Mouse (Mus musculus): ENCODE data around the gene Itm2c. TPM values are rescaled to one million over a fixed set of nuclear protein-coding genes. Genes with fewer than 3 reads are reported as not detected.

Gene Itm2c
- total and polyA plus RNA-seq, 3 experiments = 67.5 to 149 (median 69.9) TPM

DNA sequence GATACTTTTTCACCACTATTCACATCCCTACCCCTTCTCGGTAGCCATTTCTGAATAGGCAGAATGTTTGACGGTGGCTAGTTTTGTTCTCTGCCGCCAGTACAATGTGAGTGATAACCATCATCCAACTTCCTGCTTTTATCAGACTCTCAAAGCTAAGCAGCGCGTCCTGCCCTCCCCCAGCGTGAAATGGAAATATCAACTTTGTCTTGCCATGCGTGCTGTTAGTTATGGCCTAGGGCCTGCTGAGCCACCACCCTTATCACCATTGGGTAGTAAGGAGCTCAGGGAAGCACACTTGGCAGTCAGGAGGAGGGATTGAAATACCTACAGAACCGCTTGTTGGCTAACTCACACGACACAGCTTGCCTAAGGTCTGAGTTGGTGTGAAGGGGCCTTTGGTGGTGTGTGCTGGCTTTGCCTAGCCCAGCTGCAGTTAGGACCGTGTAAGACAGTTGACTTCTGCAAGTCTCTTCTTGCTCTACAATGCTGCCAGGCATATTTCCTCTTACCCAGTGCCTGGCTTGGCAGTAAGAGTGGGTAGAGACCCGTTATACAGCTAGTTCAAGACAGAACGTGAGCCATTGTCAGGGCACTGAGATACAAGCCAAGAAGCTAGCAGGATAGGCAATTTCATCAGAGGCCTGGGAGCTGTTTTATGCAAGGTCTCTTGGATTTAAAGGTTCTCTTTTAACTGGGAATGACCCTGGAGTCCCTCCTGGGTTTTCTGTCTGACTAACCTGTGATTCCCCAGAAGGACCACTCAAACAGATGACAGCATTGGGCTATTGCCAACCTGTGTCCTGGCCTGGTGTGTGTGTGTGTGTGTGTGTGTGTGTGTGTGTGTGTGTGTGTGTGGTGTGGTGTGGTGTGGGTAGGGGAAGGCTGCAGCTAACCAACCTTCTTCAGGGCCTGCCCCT is 3.0 kb downstream of the Itm2c start:
- ATAC-seq (ENCODE audit: extremely low read depth, insufficient number of reproducible peaks, low FRiP score, poor library complexity, severe bottlenecking) = peak; percentile 76

DNA sequence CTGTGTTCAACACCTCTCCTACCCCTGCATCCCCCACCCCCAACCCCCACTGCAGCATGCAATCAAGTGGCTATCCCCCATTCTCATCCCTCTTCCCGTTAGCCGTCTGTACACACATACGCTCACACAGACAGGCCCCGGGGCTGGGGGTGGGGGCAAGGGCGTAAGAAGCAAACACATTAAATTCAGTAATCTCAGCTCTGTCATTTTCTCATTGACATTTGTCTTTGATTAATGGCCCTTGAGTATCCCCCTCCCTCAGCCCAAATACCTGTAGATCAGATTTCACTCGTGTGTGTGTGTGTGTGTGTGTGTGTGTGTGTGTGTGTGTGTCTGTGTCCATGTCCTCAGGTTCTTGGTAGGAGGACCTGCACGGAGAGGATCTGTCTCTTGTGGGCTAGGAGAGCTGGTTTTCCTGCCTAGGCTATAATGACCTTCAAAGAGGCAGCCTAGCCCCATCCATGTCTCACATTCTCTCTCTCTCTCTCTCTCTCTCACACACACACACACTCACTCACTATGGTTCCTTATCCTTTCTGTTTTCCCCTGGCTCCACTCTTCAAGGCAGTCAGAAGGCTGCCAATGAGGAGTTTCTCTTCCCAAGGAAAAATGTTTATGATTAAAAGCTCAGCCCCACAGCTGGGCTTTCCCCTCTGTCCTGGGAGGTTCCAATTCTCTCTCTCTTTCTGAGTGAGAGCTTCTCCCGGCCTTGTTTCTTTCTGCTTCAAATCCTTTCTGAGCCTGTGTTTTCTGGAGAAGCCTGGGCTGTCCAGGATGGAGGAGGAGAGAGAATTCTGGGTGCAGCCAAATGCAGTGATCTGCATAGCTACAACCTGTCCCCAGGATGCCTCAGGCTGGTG is 4.0 kb downstream of the Itm2c start:
- Histone ChIP-seq H3K36me3 (replicated peaks) (peaks cover 30% of the 10 kb centered on the region), H3K4me3 (ENCODE audit: low read depth, low read length) (no peak overlapping the region), H3K4me1 (ENCODE audit: insufficient read depth, low read depth, low read length) (peaks cover 78% of the 10 kb centered on the region), H3K27me3 (ENCODE audit: insufficient read depth, low read length) (no peaks in the 10 kb centered on the region), H3K9me3 (replicated peaks) (0 out of 2 replicates have a peak, but pooled peaks cover 2% of the 10 kb centered on the region)
- no peak for ATAC-seq (ENCODE audit: extremely low read depth, insufficient number of reproducible peaks, low FRiP score, poor library complexity, severe bottlenecking)
- TF ChIP-seq GATA2 (IDR thresholded peaks at IDR 0.05; ENCODE audit: borderline replicate concordance, low read depth, low read length) (no peak), CTCF (IDR thresholded peaks at IDR 0.05; ENCODE audit: low read depth, low read length) (no peak), TAL1 (conservative IDR thresholded peaks at IDR 0.05; ENCODE audit: low read depth, low read length) (no peak), GATA1 (IDR thresholded peaks at IDR 0.05; ENCODE audit: borderline replicate concordance, low read length) (no peak), POLR2AphosphoS5 (IDR thresholded peaks at IDR 0.05; ENCODE audit: insufficient replicate concordance, low read depth, low read length) (no peak)
- no peak for DNase-seq (ENCODE audit: low spot score)

More for the DNA sequence above, 3.0 kb downstream of the Itm2c start:
- Histone ChIP-seq H3K4me3 (ENCODE audit: low read depth, low read length) (peak overlapping the region; percentile 11; the same call in 1 of the 2 replicates), H3K9me3 (replicated peaks) (peaks cover 5% of the 10 kb centered on the region), H3K36me3 (replicated peaks) (peaks cover 21% of the 10 kb centered on the region), H3K4me1 (ENCODE audit: insufficient read depth, low read depth, low read length) (peaks cover 75% of the 10 kb centered on the region), H3K27me3 (ENCODE audit: insufficient read depth, low read length) (no peaks in the 10 kb centered on the region)
- TF ChIP-seq GATA2 (IDR thresholded peaks at IDR 0.05; ENCODE audit: borderline replicate concordance, low read depth, low read length) (no peak), CTCF (IDR thresholded peaks at IDR 0.05; ENCODE audit: low read depth, low read length) (no peak), GATA1 (IDR thresholded peaks at IDR 0.05; ENCODE audit: borderline replicate concordance, low read length) (no peak), POLR2AphosphoS5 (IDR thresholded peaks at IDR 0.05; ENCODE audit: insufficient replicate concordance, low read depth, low read length) (no peak), TAL1 (conservative IDR thresholded peaks at IDR 0.05; ENCODE audit: low read depth, low read length) (no peak)
- peak; percentile 59 for DNase-seq (ENCODE audit: low spot score)

DNA sequence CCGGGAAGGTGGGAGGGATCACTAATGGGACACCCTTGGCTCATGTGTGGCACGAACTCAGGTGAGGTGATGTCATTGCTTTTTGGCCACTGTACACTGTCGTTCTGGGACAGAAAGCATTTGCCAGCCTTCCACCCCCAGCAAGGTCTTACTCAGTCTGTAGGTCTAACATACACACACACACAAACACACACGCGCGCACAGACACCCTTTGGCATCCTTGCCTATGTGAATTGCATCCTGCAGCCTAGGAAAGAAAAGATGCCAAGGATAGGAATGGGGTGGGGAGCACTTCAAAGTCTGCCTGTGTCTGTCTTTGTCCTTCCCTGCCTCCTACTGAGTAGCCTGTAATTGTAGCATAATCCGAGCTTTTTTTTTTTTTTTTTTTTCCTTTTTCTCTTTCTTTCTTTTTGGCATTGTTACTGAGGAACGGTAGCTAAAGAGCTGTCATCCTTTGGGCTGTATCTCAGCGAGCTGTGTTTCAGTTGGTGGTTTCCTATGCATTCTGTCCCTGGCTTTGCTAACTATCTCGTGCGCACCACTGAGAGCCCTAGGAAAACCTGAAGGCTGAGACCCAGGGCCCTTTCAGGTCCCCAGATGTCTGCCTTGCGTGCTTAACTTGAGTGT is 4.8 kb downstream of the Itm2c start:
- Histone ChIP-seq H3K36me3 (replicated peaks) (peaks cover 38% of the 10 kb centered on the region), H3K4me1 (ENCODE audit: insufficient read depth, low read depth, low read length) (peaks cover 77% of the 10 kb centered on the region), H3K4me3 (ENCODE audit: low read depth, low read length) (no peak overlapping the region), H3K27me3 (ENCODE audit: insufficient read depth, low read length) (no peaks in the 10 kb centered on the region), H3K9me3 (replicated peaks) (no peaks in the 10 kb centered on the region)
- ATAC-seq (ENCODE audit: extremely low read depth, insufficient number of reproducible peaks, low FRiP score, poor library complexity, severe bottlenecking) (no peak), DNase-seq (ENCODE audit: low spot score) (no peak)
- TF ChIP-seq CTCF (IDR thresholded peaks at IDR 0.05; ENCODE audit: low read depth, low read length) = no peak
- TF ChIP-seq GATA1 (IDR thresholded peaks at IDR 0.05; ENCODE audit: borderline replicate concordance, low read length) = no peak
- no peak for TF ChIP-seq POLR2AphosphoS5 (IDR thresholded peaks at IDR 0.05; ENCODE audit: insufficient replicate concordance, low read depth, low read length)
- TF ChIP-seq TAL1 (conservative IDR thresholded peaks at IDR 0.05; ENCODE audit: low read depth, low read length) = no peak

DNA sequence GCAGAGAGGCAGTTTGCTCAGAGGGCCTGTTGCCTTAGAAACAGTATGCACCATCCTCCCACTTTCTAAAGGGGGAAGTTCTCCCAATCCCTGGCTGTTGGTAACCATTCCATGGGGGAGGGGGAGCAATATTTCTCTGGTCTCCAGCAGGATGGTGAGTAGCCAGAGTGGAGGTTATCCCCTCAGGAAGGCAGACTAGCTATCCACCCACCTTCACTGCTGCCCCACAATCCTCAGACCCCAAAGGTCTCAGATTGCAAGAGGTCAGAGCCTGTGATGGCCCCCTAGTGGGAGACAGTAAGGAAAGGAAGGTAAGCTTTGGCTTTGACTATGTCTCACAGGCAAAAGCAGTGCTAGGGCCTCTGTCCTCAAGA is 5.3 kb downstream of the Itm2c start:
- Histone ChIP-seq H3K36me3 (replicated peaks) (peaks cover 43% of the 10 kb centered on the region), H3K27me3 (ENCODE audit: insufficient read depth, low read length) (no peaks in the 10 kb centered on the region), H3K4me3 (ENCODE audit: low read depth, low read length) (no peak overlapping the region), H3K4me1 (ENCODE audit: insufficient read depth, low read depth, low read length) (peaks cover 73% of the 10 kb centered on the region), H3K9me3 (replicated peaks) (no peaks in the 10 kb centered on the region)
- ATAC-seq (ENCODE audit: extremely low read depth, insufficient number of reproducible peaks, low FRiP score, poor library complexity, severe bottlenecking) = no peak
- TF ChIP-seq CTCF (IDR thresholded peaks at IDR 0.05; ENCODE audit: low read depth, low read length) (no peak), GATA1 (IDR thresholded peaks at IDR 0.05; ENCODE audit: borderline replicate concordance, low read length) (no peak), POLR2AphosphoS5 (IDR thresholded peaks at IDR 0.05; ENCODE audit: insufficient replicate concordance, low read depth, low read length) (no peak), TAL1 (conservative IDR thresholded peaks at IDR 0.05; ENCODE audit: low read depth, low read length) (no peak), GATA2 (IDR thresholded peaks at IDR 0.05; ENCODE audit: borderline replicate concordance, low read depth, low read length) (no peak)
- no peak for DNase-seq (ENCODE audit: low spot score)

DNA sequence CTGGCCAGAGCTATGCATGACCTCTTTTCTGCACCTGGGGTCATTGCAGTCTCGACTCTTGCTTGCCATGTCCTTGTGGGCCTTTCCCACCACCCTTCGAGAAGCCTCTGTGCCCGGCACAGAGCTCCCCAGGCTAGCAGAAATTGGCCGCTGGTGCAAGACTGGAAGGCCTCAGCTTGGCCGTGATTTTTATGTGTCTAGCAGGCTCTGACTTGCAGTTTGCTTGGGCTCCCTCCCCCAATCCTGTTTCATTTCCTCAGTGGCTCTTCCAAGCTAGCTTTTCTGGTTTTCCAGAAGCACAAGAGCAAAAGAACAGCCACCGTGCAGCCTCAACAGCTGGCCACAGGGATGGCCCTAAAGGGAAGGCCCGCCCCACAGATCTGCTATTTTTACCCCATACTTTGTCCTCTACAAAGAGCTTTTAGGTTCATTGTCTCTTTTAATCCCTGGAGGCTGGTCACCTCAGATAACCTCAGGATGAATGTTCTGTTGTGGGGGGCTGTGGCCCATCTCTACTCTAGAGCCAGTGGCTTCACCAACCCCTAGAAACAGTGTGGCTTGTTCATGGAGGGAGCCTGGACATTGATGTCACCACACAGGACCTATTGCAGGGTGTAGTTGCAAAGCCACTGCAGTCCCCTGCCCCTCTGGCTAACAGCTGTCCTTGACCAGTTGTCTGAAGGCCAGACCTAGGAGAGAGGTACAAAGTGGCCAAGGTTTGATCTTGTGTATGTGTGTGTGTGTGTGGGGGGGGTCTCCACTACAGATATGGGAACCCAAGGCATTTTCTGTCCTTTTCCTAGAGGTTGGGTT is 6.6 kb downstream of the Itm2c start:
- TF ChIP-seq POLR2AphosphoS5 (IDR thresholded peaks at IDR 0.05; ENCODE audit: insufficient replicate concordance, low read depth, low read length) = no peak
- no peak for TF ChIP-seq TAL1 (conservative IDR thresholded peaks at IDR 0.05; ENCODE audit: low read depth, low read length)
- TF ChIP-seq CTCF (IDR thresholded peaks at IDR 0.05; ENCODE audit: low read depth, low read length) = no peak
- no peak for TF ChIP-seq GATA1 (IDR thresholded peaks at IDR 0.05; ENCODE audit: borderline replicate concordance, low read length)
- no peak for TF ChIP-seq GATA2 (IDR thresholded peaks at IDR 0.05; ENCODE audit: borderline replicate concordance, low read depth, low read length)
- Histone ChIP-seq H3K4me1 (ENCODE audit: insufficient read depth, low read depth, low read length) (peaks cover 62% of the 10 kb centered on the region), H3K4me3 (ENCODE audit: low read depth, low read length) (no peak overlapping the region), H3K27me3 (ENCODE audit: insufficient read depth, low read length) (no peaks in the 10 kb centered on the region), H3K9me3 (replicated peaks) (no peaks in the 10 kb centered on the region), H3K36me3 (replicated peaks) (peaks cover 56% of the 10 kb centered on the region)
- DNase-seq (ENCODE audit: low spot score) (no peak), ATAC-seq (ENCODE audit: extremely low read depth, insufficient number of reproducible peaks, low FRiP score, poor library complexity, severe bottlenecking) (no peak)

Measured in G1E (cell line).